ENCODE assay signal across 51 mouse cellular contexts in the genomic region with DNA sequence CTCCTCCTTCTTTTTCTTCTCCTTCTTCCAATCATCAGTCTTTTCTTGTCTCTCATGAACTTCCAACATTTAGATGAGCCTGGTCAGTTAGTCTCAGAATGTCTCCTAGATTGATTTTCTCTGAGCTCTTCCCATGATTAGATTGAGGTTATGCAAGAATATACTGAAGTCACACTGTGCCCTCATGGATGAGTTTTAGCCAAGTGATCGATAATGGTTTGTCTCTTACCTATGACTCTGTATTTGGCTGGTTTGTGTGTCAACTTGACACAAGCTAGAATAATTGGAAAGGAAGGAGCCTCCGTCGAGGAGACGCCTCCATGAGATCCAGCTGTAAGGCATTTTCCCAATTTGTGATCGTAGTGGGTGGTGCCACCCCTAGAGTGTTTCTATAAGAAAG. TPM values are rescaled to one million over a fixed set of nuclear protein-coding genes. Genes with fewer than 3 reads are reported as not detected.
"Had no signal": no experiment of that assay in that cellular context is flagged by ENCODE, and none has a peak within 500 bp of the region (broad histone marks: within the 10 kb centered on the region; RNA-seq: fewer than 3 reads in every experiment).

No protein-coding gene starts in this region.

- H3K9ac ChIP-seq: heart, embryonic 12.5 days; heart, embryonic 13.5 days; heart, embryonic 15.5 days; hindbrain, embryonic 12.5 days; hindbrain, embryonic 13.5 days; hindbrain, embryonic 14.5 days; hindbrain, embryonic 15.5 days; intestine, embryonic 15.5 days; kidney, embryonic 15.5 days had no signal

- H3K4me1 ChIP-seq: heart, embryonic 10.5 days; heart, embryonic 12.5 days; heart, embryonic 13.5 days; heart, embryonic 15.5 days; hindbrain, embryonic 10.5 days; hindbrain, embryonic 12.5 days; hindbrain, embryonic 13.5 days; hindbrain, embryonic 15.5 days; intestine, embryonic 15.5 days; kidney, embryonic 15.5 days had no signal

- H3K4me3 ChIP-seq: heart, embryonic 10.5 days; heart, embryonic 12.5 days; heart, embryonic 13.5 days; heart, embryonic 15.5 days; hindbrain, embryonic 10.5 days; hindbrain, embryonic 12.5 days; hindbrain, embryonic 13.5 days; hindbrain, embryonic 15.5 days; intestine, embryonic 15.5 days; kidney, embryonic 15.5 days; layer of hippocampus, adult 2 months had no signal

- H3K27ac ChIP-seq: heart, embryonic 10.5 days; heart, embryonic 13.5 days; heart, embryonic 15.5 days; hindbrain, embryonic 10.5 days; hindbrain, embryonic 12.5 days; hindbrain, embryonic 13.5 days; hindbrain, embryonic 14.5 days; hindbrain, embryonic 15.5 days; hindbrain, postnatal 0 days; intestine, embryonic 15.5 days; kidney, embryonic 15.5 days; kidney, postnatal 0 days; layer of hippocampus, adult 2 months had no signal

- H3K36me3 ChIP-seq: heart, embryonic 10.5 days; heart, embryonic 12.5 days; heart, embryonic 13.5 days; heart, embryonic 15.5 days; hindbrain, embryonic 10.5 days; hindbrain, embryonic 12.5 days; hindbrain, embryonic 13.5 days; hindbrain, embryonic 15.5 days; intestine, embryonic 15.5 days; kidney, embryonic 15.5 days had no signal

- H3K27me3 ChIP-seq: heart, embryonic 12.5 days; heart, embryonic 13.5 days; heart, embryonic 15.5 days; hindbrain, embryonic 12.5 days; hindbrain, embryonic 13.5 days; hindbrain, embryonic 15.5 days; intestine, embryonic 15.5 days; kidney, embryonic 15.5 days had no signal

- DNase-seq: heart, postnatal 10 days; heart, postnatal 14 days; heart, postnatal 36 days; heart, postnatal 4 days; kidney, adult 11 months; kidney, adult 18-20 months; kidney, adult 2 months; kidney, adult 8-10 months; kidney, adult 9 months; kidney, postnatal 10 days; kidney, postnatal 14 days; kidney, postnatal 25 days; kidney, postnatal 36 days; kidney, postnatal 4 days; layer of hippocampus, adult 9-11 months; layer of hippocampus, postnatal 36 days had no signal

RNA-seq across cellular contexts. Expression of a gene that starts 1.9 kb away (rescaled TPM):
- total RNA-seq: heart, postnatal 10 days; heart, postnatal 14 days; heart, postnatal 25 days; heart, postnatal 36 days; heart, postnatal 4 days; hematopoietic stem cell, adult 5-6 weeks; hindbrain, postnatal 0 days; layer of hippocampus, adult 18-20 months; layer of hippocampus, adult 2 months; layer of hippocampus, adult 8-10 months; layer of hippocampus, postnatal 10 days; layer of hippocampus, postnatal 14 days; layer of hippocampus, postnatal 25 days; layer of hippocampus, postnatal 36 days; left cerebral cortex, adult 18-20 months had no signal
- polyA plus RNA-seq: heart, embryonic 10.5 days; heart, embryonic 11.5 days; heart, embryonic 12.5 days; heart, embryonic 13.5 days; heart, embryonic 14.5 days; heart, embryonic 15.5 days; heart, embryonic 16.5 days; heart, postnatal 0 days; hindbrain, embryonic 11.5 days; hindbrain, embryonic 12.5 days; hindbrain, embryonic 14.5 days; hindbrain, embryonic 16.5 days; inflammation-experienced regulatory T-cells, adult 6 months; intestine, embryonic 14.5 days; intestine, embryonic 15.5 days; intestine, embryonic 16.5 days; intestine, postnatal 0 days; kidney, adult 2 months; kidney, embryonic 14.5 days; kidney, embryonic 15.5 days; kidney, embryonic 16.5 days; kidney, postnatal 0 days had no signal

RNA-seq across cellular contexts. Expression of a gene that starts 32.4 kb away (rescaled TPM):
- total RNA-seq: heart, postnatal 10 days; heart, postnatal 14 days; heart, postnatal 25 days; heart, postnatal 36 days; heart, postnatal 4 days; hematopoietic stem cell, adult 5-6 weeks; hindbrain, postnatal 0 days; layer of hippocampus, adult 18-20 months; layer of hippocampus, adult 2 months; layer of hippocampus, adult 8-10 months; layer of hippocampus, postnatal 10 days; layer of hippocampus, postnatal 14 days; layer of hippocampus, postnatal 25 days; layer of hippocampus, postnatal 36 days; left cerebral cortex, adult 18-20 months had no signal
- polyA plus RNA-seq: heart, embryonic 10.5 days; heart, embryonic 11.5 days; heart, embryonic 12.5 days; heart, embryonic 13.5 days; heart, embryonic 14.5 days; heart, embryonic 15.5 days; heart, embryonic 16.5 days; heart, postnatal 0 days; hindbrain, embryonic 10.5 days; hindbrain, embryonic 11.5 days; hindbrain, embryonic 12.5 days; hindbrain, embryonic 13.5 days; hindbrain, embryonic 14.5 days; hindbrain, embryonic 15.5 days; hindbrain, embryonic 16.5 days; hindbrain, postnatal 0 days; intestine, embryonic 14.5 days; intestine, embryonic 15.5 days; intestine, embryonic 16.5 days; intestine, postnatal 0 days; kidney, adult 2 months; kidney, embryonic 14.5 days; kidney, embryonic 15.5 days; kidney, embryonic 16.5 days; kidney, postnatal 0 days; large intestine, adult 2 months had no signal

RNA-seq across cellular contexts. Expression of a gene that starts 57.6 kb away (rescaled TPM):
- total RNA-seq: heart, postnatal 10 days; heart, postnatal 14 days; heart, postnatal 25 days; heart, postnatal 36 days; heart, postnatal 4 days; hematopoietic stem cell, adult 5-6 weeks; hindbrain, postnatal 0 days; layer of hippocampus, adult 18-20 months; layer of hippocampus, adult 2 months; layer of hippocampus, adult 8-10 months; layer of hippocampus, postnatal 10 days; layer of hippocampus, postnatal 14 days; layer of hippocampus, postnatal 25 days; layer of hippocampus, postnatal 36 days; left cerebral cortex, adult 18-20 months had no signal
- polyA plus RNA-seq: heart, embryonic 10.5 days; heart, embryonic 11.5 days; heart, embryonic 12.5 days; heart, embryonic 13.5 days; heart, embryonic 14.5 days; heart, embryonic 15.5 days; heart, embryonic 16.5 days; heart, postnatal 0 days; hindbrain, embryonic 10.5 days; hindbrain, embryonic 11.5 days; hindbrain, embryonic 12.5 days; hindbrain, embryonic 13.5 days; hindbrain, embryonic 14.5 days; hindbrain, embryonic 15.5 days; hindbrain, embryonic 16.5 days; hindbrain, postnatal 0 days; inflammation-experienced regulatory T-cells, adult 6 months; intestine, embryonic 14.5 days; intestine, embryonic 15.5 days; intestine, embryonic 16.5 days; intestine, postnatal 0 days; kidney, adult 2 months; kidney, embryonic 14.5 days; kidney, embryonic 15.5 days; kidney, embryonic 16.5 days; kidney, postnatal 0 days had no signal
